Mouse (Mus musculus): ENCODE measurements around the gene Coq3. TPM values are rescaled to one million over a fixed set of nuclear protein-coding genes. Genes with fewer than 3 reads are reported as not detected.

Coq3 gene
- polyA plus RNA-seq, 1 experiment from 2014 or later: 12.3 TPM

DNA sequence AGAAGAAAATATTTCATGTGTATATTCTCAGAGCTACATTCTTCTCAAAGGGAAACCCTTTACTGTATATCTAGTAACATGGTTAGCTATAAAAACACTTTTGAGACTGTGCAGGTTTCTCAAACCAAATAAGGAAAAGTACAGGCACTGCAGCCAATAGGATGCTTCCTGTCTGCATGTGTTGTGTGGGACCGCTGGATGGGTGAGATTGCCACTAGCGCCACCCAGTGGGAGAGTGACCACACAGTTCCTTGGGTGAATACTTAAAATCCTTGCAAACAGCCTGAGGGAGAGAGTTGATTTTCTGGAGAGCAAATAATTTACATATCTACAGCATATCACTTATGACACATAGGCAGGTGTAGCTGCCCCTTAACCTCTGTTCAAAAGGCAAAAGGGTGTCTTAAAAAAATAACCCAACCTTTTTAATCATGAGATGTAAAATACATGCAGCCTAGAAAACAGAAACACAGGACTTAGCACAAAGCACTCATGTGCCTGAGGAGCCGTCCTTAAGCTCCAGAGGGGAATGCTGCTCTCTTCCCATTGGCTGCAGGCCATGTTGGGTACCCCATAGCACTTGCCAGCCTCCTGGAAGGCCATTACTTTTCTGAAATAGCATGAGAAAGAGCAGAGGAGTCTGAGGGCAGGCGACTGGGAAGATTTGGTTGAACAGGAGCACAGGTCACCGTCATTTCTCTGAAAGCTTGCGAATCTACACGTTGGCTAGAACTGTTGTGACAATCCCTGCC is 78.3 kb downstream of the Coq3 start:
- Histone ChIP-seq H3K27ac (ENCODE audit: low read depth, low read length) (no peak overlapping the region), H3K4me2 (replicated peaks; ENCODE audit: low read depth, low read length) (no peak overlapping the region), H3K9me3 (ENCODE audit: control insufficient read depth, low read length) (no peaks in the 10 kb centered on the region), H3K27me3 (ENCODE audit: control insufficient read depth, insufficient read depth, low read length) (no peaks in the 10 kb centered on the region), H3K36me3 (ENCODE audit: control insufficient read depth, insufficient read depth, low read length) (no peaks in the 10 kb centered on the region), H3K9ac (ENCODE audit: low read depth, low read length) (no peak overlapping the region), H3K4me1 (ENCODE audit: control insufficient read depth, insufficient read depth, low read length) (no peaks in the 10 kb centered on the region), H3K4me3 (ENCODE audit: low read length) (no peak overlapping the region)
- peak; percentile 71 for ATAC-seq (ENCODE audit: low FRiP score, low TSS enrichment)
- WGBS: 62% methylated on average over 7 of the region's 7 CpGs

Other genes with a start within 250 kb of the Coq3 start
- not detected in 2 replicates for gene Prdm13, start 193.7 kb upstream of the Coq3 start, polyA plus RNA-seq (2014; fragmentation: Nextera tagmentation; extraction: Ambion mirVana)
- 48.4 and 48.9 TPM in 2 replicates for gene Ccnc, start 152.0 kb upstream of the Coq3 start, polyA plus RNA-seq (2014; fragmentation: Nextera tagmentation; extraction: Ambion mirVana)
- gene Usp45, start 112.5 kb upstream of the Coq3 start, polyA plus RNA-seq (2014; fragmentation: Nextera tagmentation; extraction: Ambion mirVana): 5.9 and 12.6 TPM in 2 replicates
- gene Tstd3, start 112.5 kb upstream of the Coq3 start, polyA plus RNA-seq (2014; fragmentation: Nextera tagmentation; extraction: Ambion mirVana): 12.4 and 13.7 TPM in 2 replicates
- gene Pnisr, start 32.1 kb upstream of the Coq3 start, polyA plus RNA-seq (2014; fragmentation: Nextera tagmentation; extraction: Ambion mirVana): 121 and 166 TPM in 2 replicates
- gene Faxc, start 51.7 kb downstream of the Coq3 start, polyA plus RNA-seq (2014; fragmentation: Nextera tagmentation; extraction: Ambion mirVana): 2.3 and 6.8 TPM in 2 replicates

All from kidney, embryonic 14.5 days (tissue).